Mouse (Mus musculus): Measurements from ENCODE around the gene Efna5.

- TF ChIP-seq SMC3 (IDR thresholded peaks at IDR 0.05; ENCODE audit: low read depth, low read length) (no peak), CTCF (conservative IDR thresholded peaks at IDR 0.05 in 1 of 2, IDR thresholded peaks at IDR 0.05 in 1 of 2; ENCODE audit: low read depth in 2 of 2, low read length in 2 of 2) (no peak)
Observed at GRCm38 (mm10) chr17:62694958-62695437, 186.1 kb downstream of the Efna5 start.

Data from CH12.LX (cell line).